Mouse (Mus musculus): ENCODE data around the gene Crispld2. TPM values are rescaled to one million over a fixed set of nuclear protein-coding genes. Genes with fewer than 3 reads are reported as not detected.

Gene Crispld2
- polyA plus RNA-seq, 1 experiment from 2014 or later = 2.3 TPM

GRCm38 (mm10) chr8:120094801-120095200 is 102.6 kb downstream of the Crispld2 start:
- H3K27ac ChIP-seq (ENCODE audit: low read depth, low read length) = no peak overlapping the region
- no peaks in the 10 kb centered on the region for H3K9me3 ChIP-seq (ENCODE audit: control insufficient read depth, low read length)
- WGBS = 93% methylated on average over 10 of the region's 10 CpGs
- no peak overlapping the region for H3K4me2 ChIP-seq
- H3K36me3 ChIP-seq (ENCODE audit: control insufficient read depth, insufficient read depth, low read length) = peaks cover 12% of the 10 kb centered on the region; the same call in 1 of the 2 replicates
- no peaks in the 10 kb centered on the region; the same call in 1 of the 2 replicates for H3K27me3 ChIP-seq (ENCODE audit: control insufficient read depth, insufficient read depth, low read length)
- DNase-seq (ENCODE audit: low spot score, missing footprints) = no peak
- no peak for ATAC-seq (ENCODE audit: low FRiP score)
- no peak overlapping the region for H3K4me3 ChIP-seq (ENCODE audit: low read depth, low read length)
- H3K9ac ChIP-seq (ENCODE audit: low read length) = no peak overlapping the region
- peaks cover 3% of the 10 kb centered on the region; the same call in 1 of the 2 replicates for H3K4me1 ChIP-seq (ENCODE audit: control insufficient read depth, insufficient read depth, low read length)

DNA sequence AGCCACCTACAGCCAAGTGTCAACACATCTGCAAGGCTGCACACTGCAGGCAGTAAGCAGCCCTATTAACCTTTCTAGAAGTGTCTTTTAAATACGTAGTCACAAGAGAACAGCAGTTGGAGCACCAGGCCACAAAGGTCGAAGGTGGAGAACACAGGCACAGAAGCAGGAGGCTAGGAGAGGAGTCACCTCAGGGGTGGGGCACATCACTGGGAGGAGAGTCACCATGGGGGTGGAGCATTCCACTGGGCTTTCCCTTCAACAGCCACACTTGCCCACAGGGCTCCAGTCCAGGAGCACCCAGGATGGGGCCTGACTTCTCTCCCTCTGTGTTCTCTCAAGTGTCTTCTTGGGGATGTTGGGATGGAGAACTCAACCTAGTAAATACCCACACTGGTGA is 104.2 kb downstream of the Crispld2 start:
- H3K4me2 ChIP-seq = no peak overlapping the region
- peaks cover 11% of the 10 kb centered on the region for H3K4me1 ChIP-seq (ENCODE audit: control insufficient read depth, insufficient read depth, low read length)
- WGBS = 86% methylated on average over 2 of the region's 2 CpGs
- DNase-seq (ENCODE audit: low spot score, missing footprints) = no peak
- H3K27me3 ChIP-seq (ENCODE audit: control insufficient read depth, insufficient read depth, low read length) = no peaks in the 10 kb centered on the region; the same call in 1 of the 2 replicates
- H3K4me3 ChIP-seq (ENCODE audit: low read depth, low read length) = no peak overlapping the region
- H3K9ac ChIP-seq (ENCODE audit: low read length) = no peak overlapping the region
- no peak overlapping the region for H3K27ac ChIP-seq (ENCODE audit: low read depth, low read length)
- H3K9me3 ChIP-seq (ENCODE audit: control insufficient read depth, low read length) = no peaks in the 10 kb centered on the region
- ATAC-seq (ENCODE audit: low FRiP score) = no peak
- H3K36me3 ChIP-seq (ENCODE audit: control insufficient read depth, insufficient read depth, low read length) = peaks cover 9% of the 10 kb centered on the region; the same call in 1 of the 2 replicates

- DNase-seq (ENCODE audit: low spot score, missing footprints) (no peak), ATAC-seq (ENCODE audit: low FRiP score) (peak; percentile 12; the same call in 1 of the 2 replicates)
- Histone ChIP-seq H3K4me1 (ENCODE audit: control insufficient read depth, insufficient read depth, low read length) (peaks cover 20% of the 10 kb centered on the region), H3K4me3 (ENCODE audit: low read depth, low read length) (peak overlapping the region; percentile 95), H3K27ac (ENCODE audit: low read depth, low read length) (no peak overlapping the region; the same call in 1 of the 2 replicates), H3K9ac (ENCODE audit: low read length) (peak overlapping the region; percentile 83), H3K9me3 (ENCODE audit: control insufficient read depth, low read length) (no peaks in the 10 kb centered on the region), H3K36me3 (ENCODE audit: control insufficient read depth, insufficient read depth, low read length) (no peaks in the 10 kb centered on the region), H3K27me3 (ENCODE audit: control insufficient read depth, insufficient read depth, low read length) (no peaks in the 10 kb centered on the region; the same call in 1 of the 2 replicates), H3K4me2 (peak overlapping the region; percentile 93)
- WGBS = 10% methylated on average over 24 of the region's 25 CpGs
Observed at GRCm38 (mm10) chr8:120100388-120101067, 108.3 kb downstream of the Crispld2 start.

DNA sequence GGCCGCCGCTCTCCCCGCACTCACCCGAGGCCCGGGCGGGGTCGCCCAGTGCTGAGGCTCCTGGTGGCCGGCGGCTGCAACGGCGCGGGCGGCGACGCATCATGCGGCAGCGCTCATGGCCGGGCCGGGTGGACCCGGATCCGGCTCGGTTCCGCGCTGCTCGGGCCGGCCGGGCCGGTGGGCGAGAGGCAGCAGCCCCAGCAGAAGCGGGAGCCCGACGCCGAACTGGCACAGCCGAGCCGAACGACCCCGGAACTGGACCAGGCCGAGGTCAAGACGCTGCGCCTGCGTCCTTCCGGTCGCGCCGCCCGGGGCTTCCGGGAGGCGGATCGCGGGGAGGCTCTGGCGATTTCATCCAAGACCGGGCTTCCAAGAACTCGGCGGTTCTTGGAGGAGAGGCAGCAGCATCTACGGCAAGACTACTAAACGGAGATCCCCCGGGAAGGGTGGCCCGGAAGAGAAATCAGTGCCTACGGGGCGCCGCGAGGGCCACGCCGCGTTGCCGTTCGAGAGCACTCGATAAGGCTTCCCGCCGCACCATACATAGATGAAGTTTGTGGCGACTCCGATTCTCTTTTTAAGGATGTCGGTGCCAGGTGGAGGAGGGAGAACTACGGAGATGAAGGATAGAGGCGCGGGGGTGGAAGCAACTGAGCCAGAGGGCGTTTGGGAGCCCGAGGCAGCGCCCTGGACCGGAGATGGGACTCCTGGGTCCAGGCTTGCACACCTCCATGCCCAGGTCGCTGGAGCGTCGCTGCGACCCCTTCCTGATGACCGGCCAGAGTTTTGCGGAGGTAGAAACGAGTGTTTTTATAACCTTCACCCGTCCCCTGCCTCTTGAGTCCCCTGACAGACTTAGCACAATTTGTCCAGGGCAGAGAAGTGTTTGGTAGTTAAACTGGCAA is 109.1 kb downstream of the Crispld2 start, which contains the start of gene Zdhhc7:
Zdhhc7 (minus strand) TSS at position 415 of the 905 bp plus-strand sequence.
- H3K4me2 ChIP-seq = peak within 1 kb of the TSS; percentile 93
- H3K9ac ChIP-seq (ENCODE audit: low read length) = peak within 1 kb of the TSS; percentile 83
- peak; percentile 98 for DNase-seq (ENCODE audit: low spot score, missing footprints)
- ATAC-seq (ENCODE audit: low FRiP score) = peak; percentile 86
- peak within 1 kb of the TSS; percentile 95 for H3K4me3 ChIP-seq (ENCODE audit: low read depth, low read length)
- H3K9me3 ChIP-seq (ENCODE audit: control insufficient read depth, low read length) = no peaks in the 10 kb centered on the region
- H3K27me3 ChIP-seq (ENCODE audit: control insufficient read depth, insufficient read depth, low read length) = no peaks in the 10 kb centered on the region; the same call in 1 of the 2 replicates
- no peaks in the 10 kb centered on the region for H3K36me3 ChIP-seq (ENCODE audit: control insufficient read depth, insufficient read depth, low read length)
- H3K27ac ChIP-seq (ENCODE audit: low read depth, low read length) = peak within 1 kb of the TSS; percentile 85
- under 1% methylated on average over 88 of the region's 88 CpGs for WGBS
- H3K4me1 ChIP-seq (ENCODE audit: control insufficient read depth, insufficient read depth, low read length) = peaks cover 20% of the 10 kb centered on the region

Other genes with a start within 250 kb of the Crispld2 start
- gene Tldc1, start 214.0 kb upstream of the Crispld2 start, polyA plus RNA-seq (2014; fragmentation: Nextera tagmentation; extraction: Ambion mirVana) = 6.8 and 7.1 TPM in 2 replicates
- 411 and 445 TPM in 2 replicates for gene Cotl1, start 151.9 kb upstream of the Crispld2 start, polyA plus RNA-seq (2014; fragmentation: Nextera tagmentation; extraction: Ambion mirVana)
- 8.2 and 10.2 TPM in 2 replicates for gene Klhl36, start 130.2 kb upstream of the Crispld2 start, polyA plus RNA-seq (2014; fragmentation: Nextera tagmentation; extraction: Ambion mirVana)
- gene Usp10, start 82.1 kb upstream of the Crispld2 start, polyA plus RNA-seq (2014; fragmentation: Nextera tagmentation; extraction: Ambion mirVana) = 150 and 152 TPM in 2 replicates
- gene Gm20388, start 81.6 kb upstream of the Crispld2 start, polyA plus RNA-seq (2014; fragmentation: Nextera tagmentation; extraction: Ambion mirVana) = 3.0 TPM in 1 of 2 replicates, not detected in the other
- gene Zdhhc7, start 109.0 kb downstream of the Crispld2 start, polyA plus RNA-seq (2014; fragmentation: Nextera tagmentation; extraction: Ambion mirVana) = 24.2 and 25.9 TPM in 2 replicates
- gene 6430548M08Rik, start 121.7 kb downstream of the Crispld2 start, polyA plus RNA-seq (2014; fragmentation: Nextera tagmentation; extraction: Ambion mirVana) = 12.4 and 13.5 TPM in 2 replicates
- 2.4 and 3.4 TPM in 2 replicates for gene Fam92b, start 185.0 kb downstream of the Crispld2 start, polyA plus RNA-seq (2014; fragmentation: Nextera tagmentation; extraction: Ambion mirVana)
- gene Gse1, start 236.0 kb downstream of the Crispld2 start, polyA plus RNA-seq (2014; fragmentation: Nextera tagmentation; extraction: Ambion mirVana) = 18.5 and 20.7 TPM in 2 replicates